Mouse (Mus musculus): Measurements from ENCODE around the gene Ilf2. TPM values are rescaled to one million over a fixed set of nuclear protein-coding genes. Genes with fewer than 3 reads are reported as not detected.

Gene Ilf2
- total RNA-seq, 2 experiments from 2014 or later, result 25.2 to 26.7 TPM

DNA sequence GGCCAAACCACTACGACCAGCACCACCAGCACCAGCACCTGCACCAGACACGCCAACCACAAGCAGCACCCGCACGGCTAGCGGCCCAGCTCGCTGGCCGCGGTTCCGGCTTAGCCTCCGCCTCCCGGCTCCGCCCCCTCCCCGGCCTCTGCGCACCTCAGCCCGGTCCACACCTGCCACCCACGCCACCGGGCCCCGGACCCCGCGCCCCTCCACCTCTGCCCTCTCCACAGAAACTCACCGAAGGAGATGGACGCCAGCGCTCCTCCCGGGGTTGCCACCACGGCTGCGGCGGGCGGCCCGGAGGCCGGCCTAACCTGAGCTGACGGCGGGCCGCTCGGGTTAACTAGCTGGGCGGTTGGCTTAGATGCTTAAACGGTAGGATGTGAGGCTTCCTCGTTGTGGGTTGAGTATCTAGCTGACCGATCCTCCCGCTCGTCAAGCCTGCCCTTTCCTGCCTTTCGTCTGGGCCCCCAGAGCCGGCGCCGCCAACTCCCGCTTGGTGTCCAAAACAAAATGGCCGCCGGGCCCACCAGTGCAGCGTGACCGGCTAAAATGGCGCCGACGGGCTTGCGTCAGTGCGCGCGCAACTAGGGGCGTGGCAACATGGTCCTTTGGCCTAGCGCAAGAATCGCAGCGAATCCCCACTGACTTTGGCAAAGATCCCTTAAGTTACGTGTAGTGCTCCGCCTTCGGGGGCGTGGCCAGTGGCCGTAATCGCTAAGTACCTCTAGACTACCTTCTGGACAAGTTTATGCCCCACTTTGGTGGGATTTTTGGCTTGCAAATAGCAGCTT is 33.2 kb downstream of the Ilf2 start, which contains the start of gene Chtop:
Chtop (minus strand) TSS at position 549 of the 797 bp plus-strand sequence.
- DNase-seq (ENCODE audit: low spot score), result peak; percentile 100

GRCm38 (mm10) chr3:90509747-90510123 is 33.8 kb downstream of the Ilf2 start:
- no peak for DNase-seq (ENCODE audit: low spot score)

- peak; percentile 32 for DNase-seq (ENCODE audit: low spot score)
Observed at GRCm38 (mm10) chr3:90512276-90512675, 36.4 kb downstream of the Ilf2 start.

- no peak for DNase-seq (ENCODE audit: low spot score)
Observed at GRCm38 (mm10) chr3:90512948-90513642, 37.2 kb downstream of the Ilf2 start.

DNA sequence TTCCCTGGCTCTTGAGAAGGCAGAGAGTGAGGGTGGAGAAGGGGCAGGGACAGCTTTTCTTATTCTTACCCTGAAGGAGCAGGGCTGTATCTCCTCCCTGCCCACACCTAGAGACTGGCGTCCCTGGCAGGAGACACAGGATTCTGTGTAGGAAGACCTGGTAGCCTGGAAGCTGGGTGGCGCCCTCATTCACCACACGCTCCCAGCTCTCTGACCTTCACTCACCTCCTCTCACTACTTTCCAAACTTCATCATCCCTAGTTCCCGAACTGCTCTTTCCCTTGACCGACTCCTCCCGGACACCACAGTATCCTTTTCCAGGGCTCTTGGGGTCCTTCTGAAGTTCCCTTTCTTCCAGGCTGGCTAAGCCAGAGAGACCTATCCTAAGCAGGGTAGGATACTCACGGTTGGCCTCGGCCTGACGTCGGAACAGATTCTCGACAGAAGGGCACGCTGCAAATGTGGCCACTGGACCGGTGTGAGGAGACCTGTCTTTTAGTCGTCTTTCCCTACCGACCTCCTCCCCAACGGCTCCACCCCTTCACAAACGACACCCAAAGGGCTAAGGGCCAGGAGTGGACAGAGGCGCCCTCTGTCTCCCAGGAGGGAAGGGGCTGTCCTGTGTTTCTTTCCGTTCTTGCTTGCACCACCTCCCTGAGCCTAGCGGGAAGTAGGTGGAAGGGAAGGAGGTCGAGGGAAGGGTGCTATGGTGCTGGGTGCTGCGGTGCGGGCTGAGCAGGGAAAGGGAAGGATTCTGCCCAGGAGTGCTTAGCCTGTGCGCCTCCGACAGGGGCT is 38.1 kb downstream of the Ilf2 start, which contains the start of the genes S100a1 and S100a13:
S100a1 (minus strand) TSS at position 597 of the 795 bp plus-strand sequence.
S100a13 (plus strand) TSS at position 640 of the 795 bp plus-strand sequence.
- DNase-seq (ENCODE audit: low spot score), result peak; percentile 85

GRCm38 (mm10) chr3:90514691-90515090 is 38.8 kb downstream of the Ilf2 start:
- DNase-seq (ENCODE audit: low spot score), result peak; percentile 82

GRCm38 (mm10) chr3:90515242-90515641 is 39.3 kb downstream of the Ilf2 start:
- peak; percentile 55 for DNase-seq (ENCODE audit: low spot score)

- no peak for DNase-seq (ENCODE audit: low spot score)
Observed at GRCm38 (mm10) chr3:90515789-90516188, 39.9 kb downstream of the Ilf2 start.

DNA sequence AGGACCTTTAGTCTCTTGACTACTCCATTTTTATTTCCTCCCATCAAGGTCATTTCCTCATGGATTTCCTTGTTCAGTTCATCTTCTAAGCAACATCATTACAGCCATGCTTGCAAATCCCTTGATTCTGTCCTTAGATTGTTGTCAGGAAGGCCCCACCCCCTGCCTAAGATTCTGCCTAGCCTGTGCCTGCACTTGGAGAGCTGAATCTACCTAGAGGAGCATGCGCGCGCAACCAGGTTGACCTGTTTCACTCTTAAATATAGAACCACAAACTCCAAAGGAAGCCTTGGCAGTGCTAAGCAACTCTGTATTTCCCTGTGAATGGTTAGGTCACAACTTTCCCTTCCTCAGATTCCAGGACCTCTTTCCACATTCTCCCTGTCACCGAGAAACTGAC is 41.8 kb downstream of the Ilf2 start:
- DNase-seq (ENCODE audit: low spot score), result no peak

DNA sequence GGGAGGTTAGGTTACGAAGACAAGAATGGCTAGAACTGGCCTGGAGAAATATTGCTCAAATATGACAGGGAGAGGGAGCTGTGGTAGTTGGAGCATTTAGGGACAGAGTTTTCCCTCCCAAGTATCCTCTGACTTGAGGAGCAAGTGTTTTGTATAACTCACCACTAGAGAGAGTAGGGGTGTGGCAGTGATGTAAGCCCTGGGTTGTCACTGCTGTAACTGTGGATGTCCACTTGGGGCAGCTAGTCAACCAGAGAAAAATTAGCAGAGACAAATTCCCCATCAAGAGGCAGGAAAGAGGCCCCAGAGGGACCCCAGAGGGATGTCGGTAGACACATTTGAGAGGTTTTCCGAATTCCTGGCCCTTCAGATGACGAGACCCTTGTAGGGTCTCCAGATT is 49.5 kb downstream of the Ilf2 start:
- DNase-seq (ENCODE audit: low spot score), result peak; percentile 70

GRCm38 (mm10) chr3:90526076-90526475 is 50.1 kb downstream of the Ilf2 start:
- no peak for DNase-seq (ENCODE audit: low spot score)

DNA sequence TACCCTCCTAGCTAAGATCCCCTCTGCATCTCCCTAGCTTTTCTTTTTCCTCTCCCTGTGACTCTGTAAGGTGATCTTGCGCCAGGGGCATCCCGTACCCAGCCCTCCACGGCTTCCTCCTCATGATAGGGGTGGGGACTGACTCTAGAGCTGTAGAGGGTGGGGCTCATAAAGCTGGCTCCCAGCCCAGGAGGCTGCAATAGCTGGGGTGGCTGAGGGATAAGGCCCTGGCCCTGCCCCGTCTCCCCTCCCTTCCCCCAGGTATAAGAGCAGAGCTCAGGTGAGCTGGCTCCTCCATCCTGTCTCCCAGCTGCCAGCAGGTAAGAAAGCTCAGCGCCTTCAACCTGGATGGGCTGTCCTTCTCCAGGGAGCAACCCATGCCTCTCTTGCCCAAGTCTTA is 50.7 kb downstream of the Ilf2 start, which contains the start of gene S100a14:
S100a14 (plus strand) TSS at position 277 of the 400 bp plus-strand sequence.
- no peak for DNase-seq (ENCODE audit: low spot score)

DNA sequence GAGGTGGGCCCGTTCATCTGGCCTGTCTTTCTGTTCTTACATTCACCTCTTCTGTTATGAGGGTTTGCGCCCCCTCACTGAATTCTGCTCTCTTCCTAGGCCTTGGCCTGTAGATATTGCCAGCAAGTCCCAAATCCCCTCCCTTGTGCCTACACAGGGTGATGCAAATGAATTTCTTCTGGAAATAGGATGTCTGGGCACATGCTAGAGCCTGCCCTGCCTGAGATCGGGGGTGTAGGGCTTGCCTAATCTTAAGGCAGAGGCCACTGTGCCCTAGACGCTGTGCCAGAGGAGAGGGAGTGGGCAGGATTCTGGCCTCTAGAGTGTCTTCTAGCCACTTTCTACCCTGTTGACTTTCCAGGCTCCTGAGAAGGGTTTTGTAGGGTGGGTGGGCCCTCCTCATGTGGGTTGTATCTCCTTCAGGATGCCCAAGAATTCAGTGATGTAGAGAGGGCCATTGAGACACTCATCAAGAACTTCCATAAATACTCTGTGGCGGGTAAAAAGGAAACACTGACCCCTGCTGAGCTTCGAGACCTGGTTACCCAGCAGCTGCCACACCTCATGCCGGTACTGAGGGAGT is 51.5 kb downstream of the Ilf2 start:
- DNase-seq (ENCODE audit: low spot score), result no peak

DNA sequence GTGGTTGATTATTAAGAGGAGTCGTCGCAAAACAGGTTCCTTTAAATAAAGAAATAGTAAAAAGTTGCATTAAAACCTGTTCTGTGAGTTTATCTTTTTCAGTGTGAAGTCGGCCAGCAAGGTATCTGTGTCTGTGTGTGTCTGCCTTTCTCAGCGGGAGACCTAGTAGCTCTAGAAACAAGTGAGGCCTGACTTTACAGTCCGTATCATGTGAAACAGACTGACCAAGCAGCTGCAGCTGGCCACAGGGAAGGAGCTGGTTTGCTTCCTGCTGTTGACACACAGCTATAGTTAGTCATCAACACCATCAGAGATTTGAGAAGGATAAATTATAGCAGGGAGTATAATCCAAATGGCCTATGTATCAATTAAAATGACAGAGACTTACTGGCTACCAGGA is 55.8 kb downstream of the Ilf2 start:
- no peak for DNase-seq (ENCODE audit: low spot score)

DNA sequence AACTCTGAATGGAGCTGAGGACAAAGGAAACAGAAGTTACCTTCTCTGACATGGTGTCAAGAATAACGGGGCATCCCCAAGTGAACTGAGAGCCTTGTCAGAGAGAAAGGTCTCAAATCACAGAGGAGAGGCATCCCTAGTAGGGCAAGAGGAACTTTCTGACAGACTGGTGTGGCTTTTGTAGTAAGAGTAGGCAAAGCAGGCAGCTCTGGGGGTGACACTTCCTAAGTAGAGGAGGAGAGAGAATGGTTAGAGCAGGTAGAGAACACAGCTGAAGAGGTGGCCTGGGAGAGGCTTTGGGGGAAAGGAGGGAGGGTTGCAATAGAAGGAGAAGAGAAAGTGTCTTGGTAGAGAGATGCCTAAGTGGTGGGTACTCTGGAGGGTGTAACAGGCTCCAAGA is 59.5 kb downstream of the Ilf2 start:
- no peak for DNase-seq (ENCODE audit: low spot score)

DNA sequence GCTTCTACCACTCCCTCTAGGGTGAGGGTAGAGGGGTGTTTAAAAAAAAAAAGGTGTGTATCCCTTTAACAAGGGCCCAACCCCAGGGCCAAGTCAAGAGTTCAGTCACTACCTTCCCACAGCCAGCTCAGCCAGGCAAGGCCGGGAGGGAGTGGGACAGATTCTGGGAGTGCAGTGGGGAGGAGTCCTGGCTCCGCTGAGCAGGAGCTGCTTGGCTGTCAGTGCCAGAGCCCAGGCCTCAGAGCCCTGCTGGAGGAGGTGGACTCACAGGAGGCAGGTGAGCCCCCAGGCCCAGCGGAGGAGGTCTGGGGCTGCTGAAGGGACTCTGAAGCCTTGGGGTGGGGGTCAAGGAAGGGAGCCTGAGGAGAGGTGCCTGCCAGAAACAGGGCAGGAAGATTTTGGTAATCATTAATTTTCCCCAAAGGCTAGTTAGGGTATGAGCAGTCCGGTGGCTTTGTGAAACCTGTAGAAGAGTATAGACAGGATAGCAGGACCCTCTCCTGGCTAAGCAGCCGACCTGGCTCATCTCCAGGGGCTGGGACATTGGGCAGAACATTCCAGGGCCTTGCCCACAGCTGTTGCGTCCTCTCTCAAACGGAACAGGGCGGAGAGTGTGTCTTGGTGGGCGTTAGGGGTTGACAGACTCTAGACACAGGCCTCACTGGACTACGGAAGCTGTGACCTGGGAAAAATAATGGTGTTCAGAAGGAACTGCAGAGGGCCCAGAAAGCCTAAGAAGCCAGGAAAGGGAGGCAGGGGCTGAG is 61.4 kb downstream of the Ilf2 start, which contains the start of gene S100a16:
S100a16 (plus strand) TSS at position 114 of the 764 bp plus-strand sequence.
- peak; percentile 89 for DNase-seq (ENCODE audit: low spot score)

DNA sequence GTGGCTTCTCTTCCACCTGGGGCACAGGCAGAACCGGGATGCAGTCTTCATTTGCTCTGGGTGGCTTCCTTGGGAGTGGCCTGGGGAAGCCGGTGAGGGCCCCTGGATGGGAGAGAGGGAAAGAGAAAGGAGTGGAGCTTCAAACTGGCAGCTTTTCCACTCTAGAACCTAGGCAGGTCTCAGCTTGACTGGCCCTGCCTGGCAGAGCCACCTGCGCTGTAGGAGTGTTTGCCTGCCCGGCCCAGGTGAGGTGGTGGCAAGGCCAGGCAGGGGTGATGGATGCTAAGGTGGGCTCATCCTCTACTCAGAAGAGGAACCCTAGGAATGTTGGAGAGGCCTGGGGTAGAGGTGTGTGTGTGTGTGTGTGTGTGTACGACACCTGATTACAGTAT is 62.0 kb downstream of the Ilf2 start:
- DNase-seq (ENCODE audit: low spot score), result no peak

All from gastrocnemius, adult 18-20 months (tissue).